Mouse (Mus musculus): ENCODE data around the gene Kir3dl1. TPM values are rescaled to one million over a fixed set of nuclear protein-coding genes. Genes with fewer than 3 reads are reported as not detected.
"Not testable (repeated sequence)": the region's sequence is repeated elsewhere in the genome, so short reads cannot be mapped to it uniquely, and the experiment has no call there.

The Kir3dl1 gene
- polyA plus RNA-seq (2012; rRNA removed) = not detected in 2 replicates

GRCm38 (mm10) chrX:136517699-136518098, at the start of gene Kir3dl1:
Gene Kir3dl1, plus strand, starts transcription at chrX:136517999.
- H3K27ac ChIP-seq (ENCODE audit: insufficient read depth, low read depth, low read length); H3K27me3 ChIP-seq (ENCODE audit: control insufficient read depth, insufficient read depth, low read length): not testable (repeated sequence)
- 72% methylated on average over 4 of the region's 4 CpGs for WGBS

GRCm38 (mm10) chrX:136543956-136544355, 26.2 kb downstream of the Kir3dl1 start, which contains the start of gene Kir3dl2:
Gene Kir3dl2, minus strand, starts transcription at chrX:136544056.
- WGBS = 67% methylated on average over 1 of the region's 1 CpGs
- not testable (repeated sequence) for H3K27me3 ChIP-seq (ENCODE audit: control insufficient read depth, insufficient read depth, low read length); H3K4me1 ChIP-seq (ENCODE audit: control insufficient read depth, insufficient read depth, insufficient read length, low read length); H3K4me3 ChIP-seq (ENCODE audit: low read depth, low read length); H3K27ac ChIP-seq (ENCODE audit: insufficient read depth, low read depth, low read length); H3K36me3 ChIP-seq (ENCODE audit: control insufficient read depth, insufficient read depth, low read length)

More at GRCm38 (mm10) chrX:136517699-136518098, at the start of gene Kir3dl1:
- H3K4me1 ChIP-seq (ENCODE audit: control insufficient read depth, insufficient read depth, insufficient read length, low read length); H3K4me3 ChIP-seq (ENCODE audit: low read depth, low read length); H3K36me3 ChIP-seq (ENCODE audit: control insufficient read depth, insufficient read depth, low read length): not testable (repeated sequence)

GRCm38 (mm10) chrX:136569094-136569493, 51.3 kb downstream of the Kir3dl1 start:
- not testable (repeated sequence) for H3K27ac ChIP-seq (ENCODE audit: insufficient read depth, low read depth, low read length); H3K4me3 ChIP-seq (ENCODE audit: low read depth, low read length); H3K36me3 ChIP-seq (ENCODE audit: control insufficient read depth, insufficient read depth, low read length); H3K27me3 ChIP-seq (ENCODE audit: control insufficient read depth, insufficient read depth, low read length); H3K4me1 ChIP-seq (ENCODE audit: control insufficient read depth, insufficient read depth, insufficient read length, low read length)
- 89% methylated on average over 9 of the region's 9 CpGs for WGBS

Other genes with a start within 250 kb of the Kir3dl1 start
- gene Bex3, start 247.7 kb upstream of the Kir3dl1 start, polyA plus RNA-seq (2012; rRNA removed) = 5.2 and 8.6 TPM in 2 replicates
- gene Kir3dl2, start 26.1 kb downstream of the Kir3dl1 start, polyA plus RNA-seq (2012; rRNA removed) = not detected in 2 replicates
- 0.11 and 0.44 TPM in 2 replicates for gene Tceal3, start 72.8 kb downstream of the Kir3dl1 start, polyA plus RNA-seq (2012; rRNA removed)
- 0.09 and 0.14 TPM in 2 replicates for gene Tceal1, start 190.0 kb downstream of the Kir3dl1 start, polyA plus RNA-seq (2012; rRNA removed)
- gene Morf4l2, start 225.7 kb downstream of the Kir3dl1 start, polyA plus RNA-seq (2012; rRNA removed) = 6.8 and 11.4 TPM in 2 replicates